Mouse (Mus musculus) E14TG2a.4 (cell line): ENCODE results near the gene Fam166b.

Source experiments
- CTCF ChIP-seq: conservative IDR thresholded peaks from 2 replicates; pipeline ENCODE4 v1.5.1; 2014; ENCODE audit warnings: low read length
- NANOG ChIP-seq: IDR thresholded peaks from 2 replicates; pipeline ENCODE4 v1.6.1; 2014; ENCODE audit warnings: borderline replicate concordance, low read length, mixed read lengths
- POU5F1 ChIP-seq: IDR thresholded peaks from 2 replicates; pipeline ENCODE4 v1.6.1; 2014; ENCODE audit warnings: low read length, borderline replicate concordance

- no peak for TF ChIP-seq CTCF
- no peak for TF ChIP-seq POU5F1
- no peak for TF ChIP-seq NANOG
These were observed 46.5 kb downstream of the Fam166b start for GRCm38 (mm10) chr4:43382155-43383020.
